Mouse (Mus musculus): ENCODE measurements around the gene Tnnc2.

- TF ChIP-seq POLR2A (IDR thresholded peaks at IDR 0.05; ENCODE audit: control insufficient read depth, low read depth, low read length) (no peak), CTCF (IDR thresholded peaks at IDR 0.05; ENCODE audit: control insufficient read depth, insufficient read depth, insufficient replicate concordance, low read depth, low read length) (no peak)
Observed at GRCm38 (mm10) chr2:164779481-164780086, at the start of gene Tnnc2.

All from testis, adult 2 months (tissue).